Mouse (Mus musculus): ENCODE data around the gene Gm12166.
"Not testable (repeated sequence)": the region's sequence is repeated elsewhere in the genome, so short reads cannot be mapped to it uniquely, and the experiment has no call there.

Gm12166 gene

GRCm38 (mm10) chr11:46054911-46055895, 3.1 kb upstream of the Gm12166 start:
- no peak for DNase-seq (ENCODE audit: low read depth, low spot score)

- no peak for DNase-seq (ENCODE audit: low read depth, low spot score)
These were observed 2.2 kb upstream of the Gm12166 start for GRCm38 (mm10) chr11:46054311-46054710.

GRCm38 (mm10) chr11:46053457-46053856, 1.3 kb upstream of the Gm12166 start:
- DNase-seq (ENCODE audit: low read depth, low spot score) = not testable (repeated sequence)

DNA sequence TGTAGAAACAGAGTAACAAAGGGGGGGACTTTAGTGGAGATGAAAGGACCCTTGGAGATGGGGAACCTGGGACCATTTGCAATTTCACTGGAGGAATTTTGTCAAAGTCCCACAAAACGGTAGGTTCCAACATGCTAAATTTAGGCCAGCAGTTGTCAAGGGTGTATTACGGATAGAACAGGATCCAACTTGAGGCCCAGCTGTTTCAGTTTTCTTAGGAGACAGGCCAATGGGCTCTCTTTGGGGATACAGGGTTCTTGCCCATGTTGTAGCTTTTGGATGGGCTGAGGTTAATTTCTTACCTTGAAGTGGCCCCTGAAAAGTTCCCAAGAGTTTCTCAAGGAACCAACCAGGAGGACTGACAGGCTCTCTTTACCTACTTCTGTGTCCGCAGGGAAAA, 4.9 kb downstream of the Gm12166 start:
- no peak for DNase-seq (ENCODE audit: low read depth, low spot score)

DNA sequence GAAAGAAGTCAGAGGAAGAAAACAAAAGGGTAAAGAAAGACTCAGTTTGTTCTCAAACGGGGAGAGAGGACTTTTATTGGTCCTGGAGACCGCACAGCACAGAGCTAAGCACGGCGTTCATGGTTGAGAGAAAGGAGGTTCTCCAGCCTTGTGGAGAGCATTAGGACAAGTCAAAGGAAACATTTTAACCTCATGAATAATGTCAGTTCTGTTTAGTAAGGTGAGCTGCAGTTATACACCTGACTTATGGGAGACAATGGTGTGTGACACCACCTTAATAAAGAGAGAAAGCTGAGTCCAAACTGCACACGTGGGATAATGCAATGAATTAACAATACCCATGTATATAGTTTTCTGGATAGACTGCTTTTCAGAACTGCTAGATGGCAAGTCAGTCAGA, 7.3 kb downstream of the Gm12166 start:
- DNase-seq (ENCODE audit: low read depth, low spot score) = no peak

GRCm38 (mm10) chr11:46041607-46042267, 10.4 kb downstream of the Gm12166 start:
- DNase-seq (ENCODE audit: low read depth, low spot score) = no peak

DNA sequence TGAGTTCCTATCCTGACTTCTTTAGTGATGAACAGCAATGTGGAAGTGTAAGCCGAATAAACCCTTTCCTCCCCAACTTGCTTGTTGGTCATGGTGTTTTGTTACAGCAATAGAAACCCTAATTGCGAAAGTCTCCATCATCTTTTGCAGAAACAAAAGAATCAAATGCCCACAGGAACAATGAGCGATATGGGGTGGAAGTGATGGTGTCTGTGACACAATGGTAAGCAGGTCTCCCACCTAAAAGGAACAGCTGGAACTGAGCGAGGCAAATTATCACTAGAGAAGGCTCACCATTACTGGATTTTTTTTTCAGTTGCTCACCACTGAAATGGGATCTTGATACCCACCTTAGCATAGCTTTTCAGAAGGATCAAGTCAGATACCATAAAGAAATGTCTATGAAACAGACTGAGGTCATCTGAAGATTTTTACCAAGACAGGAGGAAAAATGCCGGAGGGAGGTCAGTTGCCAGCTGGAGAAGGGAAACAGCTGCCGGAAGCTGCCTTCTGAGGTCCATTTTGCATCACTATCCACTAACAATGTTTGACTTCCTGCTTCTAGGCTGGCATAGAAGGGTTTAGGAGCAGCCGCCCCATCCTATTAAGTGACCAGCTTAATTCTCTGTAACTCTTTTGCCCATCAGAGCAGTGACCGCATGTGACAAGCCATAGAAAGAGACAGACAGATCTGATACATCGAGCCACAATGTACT, 11.1 kb downstream of the Gm12166 start:
- no peak for DNase-seq (ENCODE audit: low read depth, low spot score)

- DNase-seq (ENCODE audit: low read depth, low spot score) = no peak
These were observed 12.8 kb downstream of the Gm12166 start for GRCm38 (mm10) chr11:46039335-46039734.

DNA sequence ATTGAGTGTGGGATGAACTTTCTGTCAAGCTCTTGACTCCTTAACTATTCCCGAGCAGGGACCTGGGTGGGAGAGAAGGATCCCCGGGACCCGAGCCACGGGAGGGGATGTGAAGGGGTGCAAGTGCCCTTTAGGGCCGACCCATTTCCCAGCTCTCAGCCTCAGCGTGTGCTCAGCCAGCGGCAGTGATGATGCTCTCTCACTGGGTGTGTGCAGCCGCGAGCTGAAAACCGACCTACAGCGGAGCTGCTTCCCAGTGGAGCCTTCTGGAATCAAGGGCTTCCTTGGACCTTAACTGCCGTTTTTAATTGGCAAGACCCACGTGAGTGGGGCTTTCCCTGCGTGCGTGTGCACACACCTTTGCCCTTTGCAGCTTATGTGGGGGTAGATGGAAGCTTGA, 13.2 kb downstream of the Gm12166 start:
- no peak for DNase-seq (ENCODE audit: low read depth, low spot score)

DNA sequence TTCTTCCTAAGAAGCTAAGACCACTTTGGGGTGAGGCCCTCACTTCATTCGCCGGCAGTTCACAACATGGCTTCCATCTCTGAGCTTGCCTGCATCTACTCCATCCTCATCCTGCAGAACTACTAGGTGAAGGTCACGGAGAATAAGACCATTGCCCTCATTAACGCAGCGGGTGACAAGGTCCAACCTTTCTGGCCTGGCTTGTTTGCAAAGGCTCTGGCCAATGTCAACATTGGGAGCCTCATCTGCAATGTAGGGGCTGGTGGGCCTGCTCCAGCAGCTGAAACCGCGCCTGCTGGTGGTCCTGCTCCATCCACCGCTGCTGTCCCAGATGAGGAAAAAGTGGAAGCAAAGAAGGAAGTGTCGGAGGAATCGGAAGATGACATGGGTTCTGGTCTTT, 15.7 kb downstream of the Gm12166 start:
- no peak for DNase-seq (ENCODE audit: low read depth, low spot score)

GRCm38 (mm10) chr11:46032956-46033355, 19.2 kb downstream of the Gm12166 start:
- no peak for DNase-seq (ENCODE audit: low read depth, low spot score)

DNA sequence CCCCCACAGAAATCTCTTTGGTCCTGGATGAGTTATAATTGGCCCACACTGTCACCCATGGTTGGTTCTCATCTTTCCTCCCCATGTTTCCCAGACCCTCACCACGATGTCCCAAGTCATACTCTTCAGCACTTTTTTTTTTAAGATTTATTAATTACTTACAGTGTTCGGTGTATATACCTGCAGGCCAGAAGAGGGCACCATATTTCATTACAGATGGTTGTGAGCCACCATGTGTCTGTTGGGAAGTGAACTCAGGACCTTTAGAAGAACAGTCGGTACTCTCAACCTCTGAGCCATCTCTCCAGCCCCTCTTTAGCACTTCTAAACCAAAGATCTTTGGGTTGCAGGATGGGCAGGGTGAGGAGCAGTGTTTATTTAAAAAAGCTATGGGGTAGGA, 20.7 kb downstream of the Gm12166 start:
- no peak for DNase-seq (ENCODE audit: low read depth, low spot score)

GRCm38 (mm10) chr11:46030026-46030425, 22.1 kb downstream of the Gm12166 start:
- DNase-seq (ENCODE audit: low read depth, low spot score) = no peak

- DNase-seq (ENCODE audit: low read depth, low spot score) = no peak
These were observed 22.6 kb downstream of the Gm12166 start for GRCm38 (mm10) chr11:46029485-46029884.

- DNase-seq (ENCODE audit: low read depth, low spot score) = no peak
These were observed 23.9 kb downstream of the Gm12166 start for GRCm38 (mm10) chr11:46027952-46028814.

DNA sequence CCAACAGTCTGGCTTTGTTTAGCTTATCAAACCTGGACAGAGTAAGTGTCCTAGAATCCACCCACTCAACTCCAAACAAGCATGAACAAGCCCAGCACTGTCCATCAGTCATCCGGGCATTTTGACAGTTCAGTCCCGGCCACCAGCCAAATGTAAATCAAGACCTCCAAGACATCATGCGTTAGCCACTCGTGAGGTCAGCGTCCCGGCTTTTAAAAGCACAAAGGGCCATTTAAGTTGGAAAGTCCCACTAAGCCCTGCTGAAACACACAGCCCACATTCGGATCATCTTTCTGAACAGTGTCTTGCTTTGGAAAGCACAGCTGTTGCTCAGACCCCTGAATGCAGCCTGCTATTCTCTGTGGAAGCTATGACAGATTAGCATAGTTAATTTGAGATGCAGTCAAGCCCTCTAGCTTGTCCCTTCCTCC, 26.1 kb downstream of the Gm12166 start:
- no peak for DNase-seq (ENCODE audit: low read depth, low spot score)

DNA sequence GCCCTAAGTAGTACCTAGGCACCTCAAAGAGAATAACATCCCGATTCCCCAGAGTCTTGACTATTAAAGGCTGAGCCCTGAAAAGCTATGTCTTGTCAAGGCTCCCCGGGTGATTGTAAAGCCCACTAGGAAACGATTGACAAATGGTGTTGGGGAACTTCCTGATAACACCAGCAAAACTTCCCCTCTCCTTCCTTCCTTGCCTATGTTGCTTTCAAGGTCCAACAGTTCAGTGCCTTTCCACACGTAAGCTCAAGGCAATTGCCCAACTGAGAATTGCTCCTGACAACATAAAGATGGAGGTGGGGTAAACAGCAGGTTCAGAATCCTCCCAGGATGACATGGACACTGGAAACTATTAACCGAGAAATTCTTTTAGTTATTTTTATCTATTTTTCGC, 29.1 kb downstream of the Gm12166 start:
- DNase-seq (ENCODE audit: low read depth, low spot score) = no peak

DNA sequence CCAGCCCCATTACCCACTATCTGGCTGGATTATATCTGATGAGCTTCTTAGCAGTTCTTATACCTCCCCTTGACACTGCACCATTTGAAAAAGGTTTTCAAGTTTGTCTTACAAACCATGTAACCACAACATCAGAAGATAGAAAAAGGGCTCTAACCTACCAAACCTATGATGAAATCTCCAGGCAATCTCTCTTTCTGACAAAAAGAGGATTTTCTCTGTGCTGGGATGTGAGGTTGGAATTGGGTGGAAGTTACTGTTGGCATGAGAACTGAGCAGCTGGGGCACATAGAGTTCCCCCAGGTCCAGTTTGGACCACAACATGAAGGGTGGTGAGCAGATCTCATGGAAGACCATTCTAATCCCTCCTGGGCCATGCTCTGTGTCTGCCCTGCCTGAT, 30.3 kb downstream of the Gm12166 start:
- no peak for DNase-seq (ENCODE audit: low read depth, low spot score)

GRCm38 (mm10) chr11:46020246-46020645, 31.9 kb downstream of the Gm12166 start:
- DNase-seq (ENCODE audit: low read depth, low spot score) = no peak

DNA sequence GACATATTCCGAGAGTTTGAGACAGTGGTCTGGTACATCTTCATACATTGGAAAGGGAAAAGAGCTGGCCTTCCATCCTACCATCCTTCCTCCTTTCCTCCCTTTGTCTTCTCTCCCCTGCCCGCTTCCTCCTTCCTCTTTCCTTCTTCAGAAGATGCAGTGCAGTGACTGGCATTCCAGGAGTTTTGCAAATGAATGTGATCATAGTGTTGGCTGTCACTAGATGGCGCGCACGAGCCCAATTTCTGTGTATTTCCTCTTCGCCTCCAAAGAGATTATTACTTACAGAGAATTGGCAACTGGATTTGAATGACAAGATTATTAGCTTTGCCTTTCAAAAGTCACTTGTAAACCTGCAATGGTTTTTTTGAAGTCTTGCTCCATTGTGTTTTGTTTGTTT, 36.1 kb downstream of the Gm12166 start:
- no peak for DNase-seq (ENCODE audit: low read depth, low spot score)

Measured in WW6 (cell line).